Mouse (Mus musculus) thymus, adult 2 months (tissue): Measurements from ENCODE around the gene Pla2g7. TPM values are rescaled to one million over a fixed set of nuclear protein-coding genes. Genes with fewer than 3 reads are reported as not detected.
A peak's percentile ranks its signal among the peaks of the same experiment; 100 is the strongest.

ENCODE experiments used
- DNase-seq: peaks from one replicate; pipeline ENCODE4 v3.0.0; 2021
- H3K27ac ChIP-seq: fragments of 200-500 bp; 2 replicates; pipeline ENCODE4 v1.5.1; 2012; ENCODE audit warnings: low read length, control low read depth; ENCODE audit not compliant: control insufficient read depth, insufficient read depth
- H3K27me3 ChIP-seq: fragments of 200-500 bp; 2 replicates; pipeline ENCODE4 v1.6.1; 2012; ENCODE audit warnings: mild to moderate bottlenecking, low read length, moderate library complexity, mixed read lengths; ENCODE audit not compliant: control insufficient read depth, insufficient read depth
- H3K36me3 ChIP-seq: fragments of 200-500 bp; 2 replicates; pipeline ENCODE4 v1.6.1; 2012; ENCODE audit warnings: mild to moderate bottlenecking, low read length, moderate library complexity; ENCODE audit not compliant: control insufficient read depth, insufficient read depth
- H3K4me1 ChIP-seq: fragments of 200-500 bp; replicated peaks from 2 replicates; pipeline ENCODE4 v1.6.1; 2012; ENCODE audit warnings: low read length; ENCODE audit not compliant: control insufficient read depth, insufficient read depth
- H3K4me3 ChIP-seq: fragments of 200-500 bp; 2 replicates; pipeline ENCODE4 v1.5.1; 2012; ENCODE audit warnings: mild to moderate bottlenecking, low read length, control low read depth, moderate library complexity; ENCODE audit not compliant: control insufficient read depth, insufficient read depth
- CTCF ChIP-seq: fragments of 200-500 bp; IDR thresholded peaks from 2 replicates; pipeline ENCODE4 v1.5.1; 2012; ENCODE audit warnings: mild to moderate bottlenecking, control low read depth, low read length, moderate library complexity, borderline replicate concordance; ENCODE audit not compliant: control insufficient read depth, poor library complexity, insufficient read depth; ENCODE audit errors: extremely low read depth
- POLR2A ChIP-seq: fragments of 200-500 bp; IDR thresholded peaks from 2 replicates; pipeline ENCODE4 v1.6.1; 2012; ENCODE audit warnings: mild to moderate bottlenecking, low read length, control low read depth, moderate library complexity; ENCODE audit not compliant: control insufficient read depth, poor library complexity, insufficient read depth; ENCODE audit errors: extremely low read depth
- WGBS: fragments of 180-500 bp; shearing (Covaris S2); methylation state at CpG from one replicate; pipeline ENCODE4 v1.1.7; 2018; 5-methylcytosine and 5-hydroxymethylcytosine counted together
- polyA plus RNA-seq: library from polyadenylated mRNA; depleted of rRNA; stranded (reverse); fragments of >200 nt; gene quantifications from 2 replicates; pipeline ENCODE4 v1.2.3, GENCODE M21; 2012; rRNA removed

Gene Pla2g7
- polyA plus RNA-seq, 1 experiment = 9.0 TPM

GRCm38 (mm10) chr17:43644375-43644774 lies 76.5 kb downstream of the Pla2g7 start:
- no peak overlapping the region for H3K4me3 ChIP-seq
- DNase-seq = no peak

DNA sequence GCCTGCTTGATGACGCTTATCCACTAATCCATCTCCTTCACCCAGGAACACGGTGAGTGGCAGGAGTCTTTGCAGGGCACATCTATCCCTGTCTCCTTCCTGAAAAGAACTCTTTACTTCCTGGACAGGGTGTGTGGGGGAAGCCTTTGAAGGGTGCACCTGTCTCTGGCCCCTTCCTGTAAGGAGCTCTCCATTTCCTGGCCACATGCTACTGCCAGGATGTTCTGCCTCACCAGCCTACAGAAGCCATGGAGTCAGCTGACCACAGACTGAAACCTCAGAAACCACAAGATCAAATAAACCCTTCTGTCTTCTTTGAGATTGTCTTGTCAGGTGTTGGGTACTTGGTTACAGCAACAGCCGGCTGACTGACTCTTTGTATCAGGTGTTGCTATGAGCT lies 77.2 kb downstream of the Pla2g7 start:
- peak; percentile 37 for DNase-seq
- no peaks in the 10 kb centered on the region for H3K27me3 ChIP-seq
- TF ChIP-seq CTCF (no peak), POLR2A (no peak)
- H3K4me1 ChIP-seq = peaks cover 14% of the 10 kb centered on the region
- no peak overlapping the region for H3K27ac ChIP-seq
- H3K36me3 ChIP-seq = no peaks in the 10 kb centered on the region
- 24% methylated on average over 3 of the region's 3 CpGs for WGBS
- H3K4me3 ChIP-seq = no peak overlapping the region

More at GRCm38 (mm10) chr17:43644375-43644774, 76.5 kb downstream of the Pla2g7 start:
- 83% methylated on average over 7 of the region's 7 CpGs for WGBS
- TF ChIP-seq POLR2A = no peak
- TF ChIP-seq CTCF = no peak
- Histone ChIP-seq H3K4me1 (peaks cover 14% of the 10 kb centered on the region), H3K36me3 (no peaks in the 10 kb centered on the region), H3K27me3 (no peaks in the 10 kb centered on the region), H3K27ac (no peak overlapping the region)

- DNase-seq = no peak
- H3K4me3 ChIP-seq = no peak overlapping the region
- H3K4me1 ChIP-seq = peaks cover 14% of the 10 kb centered on the region
- TF ChIP-seq POLR2A (no peak), CTCF (no peak)
- H3K27ac ChIP-seq = no peak overlapping the region
- WGBS = 76% methylated on average over 5 of the region's 5 CpGs
- H3K27me3 ChIP-seq = no peaks in the 10 kb centered on the region
- H3K36me3 ChIP-seq = no peaks in the 10 kb centered on the region
These were observed 79.0 kb downstream of the Pla2g7 start for GRCm38 (mm10) chr17:43646925-43647324.

DNA sequence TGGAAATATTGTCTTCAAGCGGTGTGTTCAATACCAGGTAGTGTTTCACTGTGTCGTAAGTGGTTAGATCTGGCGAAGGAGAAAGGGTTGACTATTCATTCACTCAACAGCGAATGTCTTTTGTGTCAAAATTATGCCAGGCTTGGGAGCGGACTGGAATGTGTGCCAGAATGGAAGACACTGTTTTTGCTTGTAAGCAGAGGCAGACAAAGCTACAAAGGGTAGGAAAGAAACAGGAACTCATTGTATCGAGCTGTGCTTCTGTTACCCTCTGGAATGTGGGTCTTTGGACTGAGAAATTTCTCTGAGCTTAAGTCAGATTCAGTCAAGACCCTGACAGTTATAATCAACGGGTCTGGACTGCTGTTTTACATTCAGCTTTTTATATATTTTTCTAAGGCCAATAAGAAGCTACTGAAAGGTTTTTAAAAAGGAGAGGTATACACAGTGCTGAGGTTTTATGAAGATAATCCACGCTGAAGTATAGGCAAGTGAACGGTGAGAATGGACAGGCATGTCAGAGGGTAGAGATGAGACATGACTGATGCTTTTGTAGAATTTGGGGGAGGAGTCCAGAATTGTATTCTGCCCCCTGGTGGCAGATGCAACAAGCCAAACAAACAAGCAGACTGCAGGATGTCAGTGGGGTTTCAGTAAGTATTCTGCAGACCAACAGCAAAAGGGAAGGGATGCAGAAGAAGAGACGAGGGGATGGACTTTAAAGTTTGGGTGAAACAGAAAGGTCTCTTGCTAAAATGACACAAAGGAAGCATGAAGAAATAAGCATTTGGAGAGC lies 81.9 kb downstream of the Pla2g7 start:
- Histone ChIP-seq H3K36me3 (no peaks in the 10 kb centered on the region), H3K4me1 (peaks cover 10% of the 10 kb centered on the region), H3K27me3 (no peaks in the 10 kb centered on the region), H3K27ac (no peak overlapping the region), H3K4me3 (no peak overlapping the region)
- DNase-seq = peak; percentile 33
- 91% methylated on average over 10 of the region's 10 CpGs for WGBS
- TF ChIP-seq CTCF = no peak
- no peak for TF ChIP-seq POLR2A

DNA sequence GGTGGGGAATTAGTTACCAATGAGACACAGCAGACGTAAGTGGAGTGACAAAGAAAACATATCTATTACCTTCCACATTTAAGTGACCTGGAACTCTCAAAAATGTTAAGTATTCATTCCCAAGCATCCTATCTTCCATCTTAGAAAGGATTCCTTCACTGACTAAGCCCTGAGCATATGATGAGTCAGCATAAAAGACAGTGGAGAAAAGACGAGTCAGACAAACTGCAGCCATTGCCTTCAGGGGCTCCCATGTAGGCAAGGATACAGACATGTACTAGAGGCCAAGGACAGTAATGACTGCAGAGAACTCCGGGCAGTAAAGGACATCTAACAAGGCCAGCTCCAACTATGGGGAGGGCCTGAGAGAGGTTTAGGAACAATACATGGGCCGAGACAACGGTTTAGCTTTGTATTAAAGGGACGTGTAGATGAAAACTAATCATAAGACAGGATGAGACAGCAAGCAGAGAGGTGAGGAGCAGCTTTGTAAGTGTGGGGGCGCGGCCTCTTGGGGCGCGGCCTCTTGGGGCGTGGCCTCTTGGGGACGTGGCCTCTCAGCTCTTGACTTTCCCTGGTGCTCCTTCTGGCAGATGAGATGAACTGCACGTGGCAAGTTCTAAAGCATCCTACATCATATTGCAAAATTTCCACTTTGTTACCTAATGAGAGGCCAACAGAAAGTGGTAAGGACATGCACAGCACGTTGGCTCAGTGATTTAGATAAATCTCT lies 83.6 kb downstream of the Pla2g7 start:
- TF ChIP-seq CTCF (no peak), POLR2A (no peak)
- Histone ChIP-seq H3K36me3 (no peaks in the 10 kb centered on the region), H3K4me1 (no peaks in the 10 kb centered on the region), H3K27ac (no peak overlapping the region), H3K27me3 (no peaks in the 10 kb centered on the region), H3K4me3 (no peak overlapping the region)
- no peak for DNase-seq
- WGBS = 91% methylated on average over 14 of the region's 14 CpGs

Other genes starting within 250 kb of the Pla2g7 start
- 4.5 and 5.7 TPM in 2 replicates for gene Adgrf5, start 207.6 kb upstream of the Pla2g7 start, polyA plus RNA-seq
- 1.0 and 1.7 TPM in 2 replicates for gene Mep1a, start 65.3 kb upstream of the Pla2g7 start, polyA plus RNA-seq
- not detected in 2 replicates for gene Ankrd66, start 24.5 kb upstream of the Pla2g7 start, polyA plus RNA-seq
- gene Tdrd6, start 62.2 kb downstream of the Pla2g7 start, polyA plus RNA-seq = 0.01 TPM in 1 of 2 replicates, not detected in the other
- gene Slc25a27, start 99.1 kb downstream of the Pla2g7 start, polyA plus RNA-seq = 8.7 and 9.7 TPM in 2 replicates
- gene Cyp39a1, start 99.3 kb downstream of the Pla2g7 start, polyA plus RNA-seq = 0.20 and 0.35 TPM in 2 replicates
- 1.4 and 6.4 TPM in 2 replicates for gene Rcan2, start 233.3 kb downstream of the Pla2g7 start, polyA plus RNA-seq